Mouse (Mus musculus) layer of hippocampus, postnatal 25 days (tissue): ENCODE measurements at regions not wholly inside any gene's neighbourhood (a gene's known extent, or its start where the extent isn't known, plus 50 kb on each side); places are given as distances from the start of the nearest gene placed in this dataset.

Experiments used
- DNase-seq, 2 experiments: peaks; one replicate each; pipeline ENCODE4 v3.0.0; 2022; ENCODE audit warnings: mixed read lengths in 2 of 2, low spot score in 1 of 2; ENCODE audit errors: extremely low spot score in 1 of 2

DNA sequence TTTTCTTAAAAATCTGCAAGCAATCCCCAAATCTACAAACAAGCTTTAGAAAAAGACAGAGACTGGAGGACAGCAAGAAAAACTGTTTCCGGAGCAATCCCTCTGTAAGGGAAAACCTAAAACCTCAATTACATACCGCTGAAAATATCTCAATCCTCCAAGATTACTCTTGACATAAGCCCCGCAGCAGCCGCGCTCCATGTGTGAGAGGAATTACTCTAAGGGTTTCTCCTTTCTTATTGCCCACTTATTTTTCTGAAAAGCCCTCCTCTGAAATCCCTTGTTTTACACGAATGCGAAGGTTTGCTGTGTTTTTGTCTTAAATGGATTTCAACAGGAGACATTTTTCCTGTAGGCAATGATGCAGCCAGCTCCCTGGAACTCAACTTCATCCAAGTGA is 80.3 kb downstream of the Insig2 start:
- DNase-seq = no peak

DNA sequence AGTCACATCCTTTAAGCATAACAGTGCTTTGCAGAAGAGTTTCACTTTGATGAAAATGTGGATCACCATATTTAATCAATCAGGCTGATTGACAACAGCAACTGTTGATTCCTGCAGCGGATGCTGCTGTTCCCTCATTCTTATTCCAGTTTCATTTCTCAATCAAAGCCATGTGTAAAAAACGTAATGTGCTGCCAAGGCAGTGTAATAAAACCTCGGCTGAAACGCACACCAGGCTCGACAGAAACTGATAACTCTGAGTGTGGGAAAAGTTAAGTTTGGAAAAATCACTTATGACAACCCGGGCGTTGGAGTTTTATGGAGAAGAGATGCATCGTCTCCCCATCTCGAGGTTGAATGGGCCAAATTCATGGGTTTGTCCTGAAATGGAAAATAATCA is 78.2 kb downstream of the Insig2 start:
- DNase-seq = no peak
